Mouse (Mus musculus) naive thymus-derived CD4-positive, alpha-beta T cell, adult 2 months (primary cell): ENCODE results near the gene Golph3l.
"Not testable (repeated sequence)": the region's sequence is repeated elsewhere in the genome, so short reads cannot be mapped to it uniquely, and the experiment has no call there.

Experiments used
- DNase-seq: peaks from one replicate; pipeline ENCODE4 v3.0.0-alpha.2; 2011; ENCODE audit warnings: low read depth

Golph3l gene

DNA sequence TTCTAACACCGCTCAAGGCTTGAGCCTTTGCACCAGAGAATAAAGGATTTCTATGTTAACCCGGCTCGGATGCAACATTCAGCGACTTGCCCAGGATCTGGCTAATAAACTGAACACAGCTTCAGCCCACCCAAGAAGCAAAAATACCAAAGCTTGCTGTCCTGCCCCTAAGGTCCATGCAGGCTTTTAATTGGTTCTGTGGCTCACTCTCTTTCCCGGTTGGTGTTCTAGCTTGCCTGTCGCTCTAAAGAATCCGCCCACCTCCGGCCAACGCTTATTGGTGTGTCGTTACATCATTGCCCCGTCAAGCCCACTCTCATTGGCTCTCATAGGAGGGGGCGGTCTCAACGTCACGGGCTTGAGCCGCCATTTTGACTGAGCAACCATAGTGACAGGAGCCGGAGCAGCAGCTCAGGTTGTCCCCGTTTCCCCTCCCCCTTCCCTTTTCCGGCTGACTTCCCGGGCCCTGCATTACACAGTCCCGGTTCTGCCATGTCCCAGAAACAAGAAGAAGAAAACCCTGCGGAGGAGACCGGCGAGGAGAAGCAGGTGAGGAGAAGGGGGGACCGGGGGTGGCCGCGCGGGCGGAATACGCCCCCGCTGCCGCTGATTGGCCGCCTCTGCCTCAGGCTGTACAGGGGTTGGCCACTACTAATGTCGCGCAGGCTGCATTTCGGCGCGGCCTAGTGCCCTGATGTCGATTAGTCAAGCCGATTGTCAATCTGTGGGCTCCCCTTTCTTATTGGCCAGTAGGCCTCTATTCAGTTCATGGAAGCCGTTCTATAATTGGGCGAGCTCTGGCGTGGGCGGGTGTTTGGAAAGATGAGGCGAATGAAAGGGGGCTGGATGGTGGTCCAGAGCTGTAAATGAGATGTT, 36.1 kb downstream of the Golph3l start, which contains the start of gene Ensa:
TSS of gene Ensa (plus strand) at position 366 of the 876 bp plus-strand sequence.
- peak; percentile 99 for DNase-seq

DNA sequence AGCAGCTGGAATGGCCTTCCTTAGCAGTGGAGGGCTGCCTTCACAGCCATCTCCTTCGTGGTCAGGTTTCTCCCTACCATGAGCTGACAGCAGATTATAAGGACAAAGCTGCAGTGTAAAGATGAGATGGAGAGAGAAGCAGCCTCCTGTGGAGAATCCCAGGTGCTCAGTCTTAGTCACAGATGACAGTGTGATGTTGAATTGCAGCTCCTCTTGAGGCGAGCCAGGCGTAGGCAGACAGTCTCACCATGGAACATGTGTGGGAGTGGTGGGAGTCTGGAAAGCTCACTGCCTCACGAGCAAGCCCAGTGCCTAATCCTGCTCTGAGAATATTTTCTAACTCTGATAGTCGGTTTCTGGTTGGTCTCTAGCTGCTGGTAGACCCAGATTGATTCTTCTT, 39.0 kb downstream of the Golph3l start:
- no peak for DNase-seq

DNA sequence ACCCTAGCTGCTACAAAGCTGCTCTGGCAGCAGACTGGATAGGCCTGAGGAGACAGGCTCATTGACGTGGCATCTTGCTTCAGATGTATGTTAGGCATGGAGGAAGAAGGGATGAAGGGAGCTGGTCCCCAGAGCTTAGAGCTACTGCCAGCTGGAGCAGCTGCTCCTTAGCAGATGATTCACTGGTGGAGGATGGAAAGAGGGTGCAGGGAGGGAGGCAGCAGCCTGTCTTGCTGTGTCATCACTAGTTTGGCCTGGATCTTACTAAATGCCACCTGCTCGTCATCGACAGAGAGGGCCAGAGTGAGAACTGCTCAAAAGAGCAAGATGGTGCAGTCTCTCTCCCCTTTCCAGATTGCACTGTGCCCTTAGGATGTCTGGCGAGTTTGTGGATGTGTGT, 41.0 kb downstream of the Golph3l start:
- DNase-seq: no peak

DNA sequence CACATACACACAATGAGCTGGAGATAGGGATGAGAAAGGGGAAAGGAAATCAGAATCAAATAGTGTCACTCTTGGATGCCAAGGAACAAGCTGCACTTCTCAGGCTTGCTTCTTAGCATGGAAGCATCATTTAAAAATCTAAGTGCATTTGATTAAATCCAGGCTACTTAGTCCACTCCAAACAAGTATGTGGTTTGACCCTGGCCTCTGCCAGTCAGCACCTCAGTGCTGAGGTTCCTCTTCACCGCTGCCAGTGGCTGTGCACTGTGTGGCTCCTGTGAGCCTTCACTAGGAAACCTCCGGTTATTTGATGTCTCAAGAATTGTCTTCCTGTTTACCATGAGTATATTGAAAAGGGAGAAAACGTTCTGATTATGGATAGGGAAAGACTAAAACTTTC, 42.1 kb downstream of the Golph3l start:
- no peak for DNase-seq

DNA sequence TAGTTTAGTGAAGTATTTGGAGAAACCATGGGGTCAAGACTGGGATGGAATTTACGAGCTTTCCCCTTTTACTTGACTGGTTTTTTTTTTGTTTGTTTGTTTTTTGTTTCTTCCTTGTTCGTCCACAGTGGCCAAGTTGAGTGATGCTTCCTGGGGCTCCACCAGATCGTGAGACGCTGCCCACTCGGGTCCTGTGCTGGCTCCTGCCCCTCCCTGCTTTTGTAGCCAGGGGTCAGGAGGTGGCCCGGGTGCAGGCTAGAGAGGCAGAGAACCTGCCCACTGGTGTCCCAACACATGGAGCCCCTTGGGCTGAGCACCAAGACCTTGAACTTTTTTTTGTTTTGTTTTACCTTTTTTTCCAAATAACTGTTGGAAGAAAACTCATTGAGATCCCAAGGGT, 42.6 kb downstream of the Golph3l start:
- DNase-seq: no peak

DNA sequence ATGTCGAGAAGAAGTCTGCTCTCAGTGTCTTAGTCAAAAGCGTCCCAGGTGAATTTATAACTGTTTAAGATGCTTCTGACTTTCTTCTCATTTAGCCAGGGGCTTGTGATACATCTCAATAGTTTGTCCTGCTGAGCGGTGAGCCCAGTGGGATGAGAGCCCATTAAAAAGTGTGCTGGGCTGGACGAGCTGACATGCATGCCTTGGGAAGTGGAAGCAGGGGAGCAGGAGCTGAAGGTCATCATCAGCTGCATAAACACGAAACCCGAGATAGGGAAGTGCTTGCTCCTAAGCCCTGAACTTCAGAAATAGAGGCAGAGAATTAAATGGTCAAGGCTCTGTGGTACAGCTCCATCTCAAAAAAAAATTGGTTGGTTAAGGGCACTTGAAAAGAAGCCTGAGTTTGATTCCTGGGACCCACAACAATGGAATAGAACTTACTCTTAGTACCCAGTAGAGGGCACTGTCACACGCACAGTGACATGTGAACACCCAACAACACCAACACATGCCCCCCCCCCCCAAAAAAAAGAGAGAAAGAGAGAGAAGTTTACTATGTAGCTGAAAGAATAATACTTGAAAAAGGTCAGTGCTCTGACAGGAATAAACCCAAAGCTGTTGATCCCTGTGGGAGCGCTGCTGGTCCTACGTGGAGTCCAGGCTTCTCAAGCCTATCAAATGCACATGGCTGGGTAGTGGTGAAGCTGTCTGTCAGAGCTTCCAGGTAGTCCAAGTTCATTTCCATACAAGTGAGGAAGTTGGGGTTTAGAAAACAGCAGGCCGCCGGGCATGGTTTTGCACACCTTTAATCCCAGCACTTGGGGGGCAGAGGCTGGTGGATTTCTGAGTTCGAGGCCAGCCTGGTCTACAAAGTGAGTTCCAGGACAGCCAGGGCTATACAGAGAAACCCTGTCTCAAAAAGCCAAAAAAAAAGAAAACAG, 44.2 kb downstream of the Golph3l start:
- peak; percentile 78 for DNase-seq

DNA sequence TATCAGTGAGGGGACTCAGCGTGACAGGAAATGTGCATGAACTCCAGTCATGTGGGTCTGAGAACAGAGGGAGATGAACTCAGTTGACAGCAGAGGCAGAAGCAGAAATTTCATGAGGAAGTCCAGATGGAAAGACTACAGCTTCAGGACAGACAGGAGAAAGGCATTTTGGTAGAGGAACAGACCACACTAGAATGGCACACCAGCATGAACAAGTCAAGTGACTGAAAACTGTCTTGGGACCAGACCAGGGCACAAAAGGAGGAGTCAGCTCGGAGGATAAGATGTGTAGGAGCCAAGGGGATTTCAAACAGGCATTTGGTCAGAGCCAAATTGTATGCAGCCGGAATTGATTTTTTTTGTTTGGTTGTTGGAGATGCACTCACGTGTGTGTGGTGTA, 46.9 kb downstream of the Golph3l start:
- no peak for DNase-seq

DNA sequence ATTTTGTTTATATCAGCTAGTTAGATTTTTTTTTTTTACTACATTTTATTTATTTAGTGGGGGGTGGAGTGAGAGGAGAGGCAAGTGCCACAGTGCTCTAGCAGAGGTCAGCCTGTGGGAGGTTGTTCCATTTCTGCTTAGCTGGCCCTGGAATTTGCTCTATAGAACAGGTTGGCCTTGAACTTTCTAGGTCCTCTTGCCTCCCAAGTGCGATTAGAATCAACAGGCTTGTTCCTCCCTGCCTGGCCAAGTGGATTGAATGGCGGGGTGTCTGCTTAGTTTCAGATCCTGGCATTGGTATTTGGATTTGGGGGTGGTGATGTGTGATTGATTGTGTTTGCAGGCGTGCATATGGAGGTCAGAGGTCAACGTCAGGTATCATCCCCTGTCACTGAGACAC, 47.3 kb downstream of the Golph3l start:
- DNase-seq: no peak

DNA sequence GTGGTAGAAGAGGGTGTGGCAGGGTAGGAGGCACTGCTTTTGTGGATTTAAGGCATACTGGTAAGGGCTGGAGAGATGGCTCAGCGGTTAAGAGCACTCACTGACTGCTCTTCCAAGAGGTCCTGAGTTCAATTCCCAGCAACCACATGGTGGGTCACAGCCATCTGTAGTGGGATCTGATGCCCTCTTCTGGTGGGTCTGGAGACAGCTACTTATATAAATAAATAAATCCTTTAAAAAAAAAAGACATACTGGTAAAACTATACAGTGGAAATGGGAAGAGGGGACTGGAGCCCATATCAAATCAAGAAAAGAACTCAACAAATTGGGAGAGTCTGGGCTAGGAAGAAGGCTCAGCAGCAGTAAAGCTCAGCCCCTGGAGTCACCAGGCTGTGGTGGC, 51.0 kb downstream of the Golph3l start:
- no peak for DNase-seq

DNA sequence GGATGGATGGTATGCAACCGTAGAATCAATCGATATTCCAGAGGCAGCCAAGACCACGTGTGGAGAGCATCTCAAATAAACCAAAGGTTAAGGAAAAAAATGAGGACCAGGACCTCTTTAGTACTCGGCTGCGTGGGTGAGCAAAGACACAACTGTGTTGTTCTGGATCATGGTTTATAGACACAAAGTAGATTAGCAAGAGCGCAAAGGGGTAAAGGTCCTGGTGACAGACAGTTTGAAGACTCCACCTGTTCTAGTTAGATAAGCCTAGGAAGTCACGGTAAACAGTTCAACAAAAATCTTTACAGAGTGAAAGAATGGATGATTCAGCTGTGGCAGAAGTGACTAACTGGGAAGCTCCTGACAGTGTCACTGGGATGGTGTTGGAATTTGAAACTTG, 54.4 kb downstream of the Golph3l start:
- no peak for DNase-seq

DNA sequence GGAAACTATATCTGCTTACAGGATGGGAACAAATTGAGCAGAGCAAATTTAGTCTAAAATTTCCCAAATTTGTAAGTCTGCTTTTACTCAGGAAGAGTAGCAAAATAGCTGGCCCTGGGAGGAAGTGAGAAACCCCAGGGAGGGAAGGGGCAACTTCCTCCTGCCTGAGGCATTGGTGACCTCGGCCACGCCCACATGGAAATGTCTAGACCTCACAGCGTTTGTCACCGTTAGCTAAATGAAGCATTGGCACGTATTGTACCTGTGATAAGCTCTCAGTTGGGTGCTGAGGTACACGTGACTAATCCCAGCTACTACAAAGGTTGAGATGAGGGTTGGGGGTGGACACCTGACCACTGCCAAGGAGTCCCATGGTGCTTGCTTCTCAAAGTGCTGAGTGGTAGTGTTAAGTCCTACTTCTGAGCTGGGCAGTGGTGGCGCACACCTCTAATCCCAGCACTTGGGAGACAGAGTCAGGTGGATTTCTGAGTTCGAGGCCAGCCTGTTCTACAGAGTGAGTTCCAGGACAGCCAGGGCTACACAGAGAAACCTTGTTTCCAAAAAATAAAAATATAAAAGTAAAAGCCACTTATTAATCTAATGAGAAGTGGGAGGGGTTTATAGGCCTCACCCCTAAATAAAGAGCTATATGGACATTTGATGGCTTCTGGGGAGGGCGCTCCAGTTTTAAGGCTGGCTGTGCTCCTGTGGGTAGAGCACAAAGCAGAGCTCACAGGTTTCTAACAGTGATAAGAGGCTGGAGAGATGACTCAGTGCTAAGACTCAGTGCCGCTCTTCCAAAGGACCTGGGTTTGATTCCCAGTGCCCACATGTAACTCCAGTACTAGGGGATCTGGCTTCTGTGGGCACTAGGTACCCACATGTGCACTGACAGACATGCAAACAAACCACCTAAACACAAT, 56.8 kb downstream of the Golph3l start:
- peak; percentile 68 for DNase-seq

DNA sequence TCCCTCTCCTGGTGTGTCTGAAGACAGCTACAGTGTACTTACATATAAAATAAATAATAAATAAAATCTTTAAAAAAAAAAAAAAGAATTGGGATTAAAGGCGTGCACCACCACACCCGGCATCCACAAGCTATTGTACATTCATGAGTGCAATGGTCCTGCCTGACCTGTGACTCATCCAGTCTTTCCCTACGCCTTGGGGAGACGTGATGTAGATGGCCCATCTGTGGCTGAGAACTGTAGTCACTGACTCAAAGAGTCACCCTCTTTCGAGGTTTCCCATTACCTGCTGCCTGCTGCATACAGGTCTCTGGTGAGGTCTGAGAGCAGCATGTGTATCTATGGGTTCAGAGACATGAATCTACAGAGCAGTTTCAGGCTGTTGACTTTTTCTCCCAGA, 59.3 kb downstream of the Golph3l start:
- no peak for DNase-seq

DNA sequence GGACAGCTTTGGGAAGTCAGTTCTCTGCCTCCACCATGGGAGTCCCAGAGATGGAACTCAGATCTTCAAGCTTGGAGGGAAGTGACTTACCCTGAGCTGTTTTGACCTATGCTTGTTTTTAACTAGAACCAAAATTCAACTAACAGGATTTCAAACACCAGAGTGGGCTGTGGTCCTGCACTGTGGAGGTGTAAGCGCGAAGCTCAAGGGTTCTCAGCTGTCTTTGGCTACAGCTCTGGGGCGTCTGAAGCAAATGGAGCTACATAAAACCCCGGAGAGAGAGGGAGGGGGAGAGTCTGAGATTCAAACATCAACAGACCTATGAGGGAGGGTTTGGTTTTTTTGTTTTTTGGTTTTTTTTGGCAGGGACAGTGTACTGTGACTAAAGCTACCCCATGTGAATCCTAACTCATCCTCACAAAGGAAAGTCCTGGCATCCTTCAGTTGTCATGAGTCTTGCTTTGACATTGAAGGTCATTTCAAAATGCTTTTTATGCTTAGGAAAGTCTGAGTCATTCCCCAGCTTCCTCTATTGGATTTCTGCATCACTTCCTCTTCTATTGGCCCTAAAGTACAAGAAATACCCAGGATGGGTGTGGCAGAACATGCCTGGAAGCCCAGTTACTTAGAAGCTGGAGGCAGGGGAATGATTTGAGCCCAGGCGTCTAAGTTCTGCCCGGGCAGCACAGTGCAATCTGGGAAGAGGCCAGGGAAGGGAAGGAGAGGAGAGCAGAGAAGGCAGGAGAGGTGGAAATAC, 61.7 kb downstream of the Golph3l start:
- DNase-seq: peak; percentile 43

DNA sequence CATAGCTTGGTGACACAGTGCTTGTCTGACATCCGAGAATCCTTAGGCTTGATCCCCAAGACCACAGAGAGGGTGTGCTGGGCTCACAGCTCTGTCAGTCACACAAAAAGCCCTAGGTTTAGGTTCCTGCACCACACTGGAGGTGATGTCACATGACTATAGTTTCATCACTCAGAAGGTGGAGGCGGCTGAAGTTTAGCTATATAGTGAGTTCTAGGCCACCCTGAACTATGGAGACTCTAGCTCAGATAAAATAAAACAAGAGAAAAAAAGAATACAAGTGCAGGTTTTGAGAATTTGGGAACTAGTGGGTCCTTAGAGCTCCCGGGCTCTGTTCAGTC, 62.3 kb downstream of the Golph3l start:
- DNase-seq: no peak

DNA sequence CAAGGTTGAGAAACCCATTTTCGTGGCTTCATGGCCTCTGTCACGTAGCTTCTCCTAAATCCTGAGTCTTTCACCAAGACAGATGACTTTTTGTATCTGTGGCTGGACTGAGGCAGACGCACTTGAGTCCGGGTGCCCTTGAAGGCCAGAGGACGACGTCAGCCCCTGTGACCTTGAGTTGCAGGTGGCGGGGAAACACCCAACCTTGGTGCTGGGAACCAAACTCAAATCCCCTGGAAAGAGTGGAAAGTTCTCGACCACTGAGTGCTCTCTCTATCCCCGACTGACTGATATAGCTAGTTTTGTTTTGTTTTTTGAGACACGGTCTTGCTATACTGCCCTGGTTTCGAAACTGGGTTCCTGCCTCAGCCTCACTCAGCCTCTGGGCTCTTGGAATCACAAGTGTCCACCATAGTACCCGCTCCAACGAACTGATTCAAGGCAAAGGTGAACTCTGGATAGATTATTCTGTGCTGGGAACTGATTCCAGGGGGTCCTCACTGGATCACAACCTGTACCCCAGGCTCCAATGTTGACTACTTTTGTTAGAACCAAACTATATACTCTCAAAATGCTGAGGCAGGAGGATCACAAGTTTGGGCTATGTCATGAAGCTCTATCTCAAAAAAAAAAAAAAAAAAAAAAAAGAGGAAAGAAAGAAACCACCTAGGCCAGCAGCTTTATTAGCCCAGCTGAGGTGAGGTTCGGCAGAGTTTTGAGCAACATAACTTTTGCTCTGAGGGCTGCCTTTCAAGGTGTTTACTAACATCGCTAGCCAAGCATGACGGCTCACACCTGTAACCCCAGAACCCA, 62.9 kb downstream of the Golph3l start:
- no peak for DNase-seq

DNA sequence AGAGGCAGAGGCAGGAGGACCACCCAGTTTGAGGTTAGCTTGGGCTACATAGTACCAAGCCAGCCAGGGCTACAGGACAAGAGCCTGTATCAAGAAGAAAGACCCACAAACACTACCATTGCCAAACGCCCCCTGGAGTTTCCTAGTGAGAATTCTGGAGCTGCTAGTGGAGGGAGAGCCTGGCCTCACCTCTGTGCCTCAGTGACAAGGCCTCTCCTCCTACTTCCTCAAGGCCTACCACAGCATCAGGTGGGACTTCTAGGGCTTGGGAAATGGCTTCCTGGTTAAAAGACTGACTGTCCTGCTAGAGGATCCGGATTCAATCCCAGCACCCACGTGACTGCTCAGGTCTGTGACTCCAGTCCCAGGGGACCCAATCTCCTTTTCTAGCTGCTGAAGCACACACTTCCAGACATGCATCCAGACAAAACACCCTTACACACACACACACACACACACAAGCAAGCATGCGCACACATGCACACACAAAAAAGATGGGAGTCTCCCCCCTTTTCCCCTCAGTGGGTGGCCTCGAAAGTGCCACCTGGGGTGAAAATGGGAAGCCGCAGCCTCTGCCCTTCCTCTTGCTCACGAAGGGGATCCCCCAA, 63.6 kb downstream of the Golph3l start:
- no peak for DNase-seq

DNA sequence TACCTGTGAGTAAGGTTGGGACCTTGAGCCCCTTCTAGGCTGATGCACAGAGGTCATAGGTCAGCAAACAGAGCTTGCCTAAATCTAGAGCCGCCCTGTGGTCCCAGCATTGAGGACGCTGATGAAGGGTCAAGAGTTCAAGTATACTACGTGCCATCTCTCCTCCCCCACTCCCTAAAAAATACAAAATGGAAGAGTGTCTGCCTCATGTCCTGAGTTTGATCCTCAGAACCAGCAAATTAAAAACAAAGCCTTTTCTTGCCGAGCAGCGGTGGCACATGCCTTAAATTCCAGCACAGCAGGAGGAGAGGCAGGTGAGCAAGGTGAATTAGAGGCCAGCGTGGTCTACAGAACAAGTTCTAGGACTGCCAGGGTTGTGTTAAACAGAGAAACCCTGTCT, 64.1 kb downstream of the Golph3l start:
- no peak for DNase-seq

DNA sequence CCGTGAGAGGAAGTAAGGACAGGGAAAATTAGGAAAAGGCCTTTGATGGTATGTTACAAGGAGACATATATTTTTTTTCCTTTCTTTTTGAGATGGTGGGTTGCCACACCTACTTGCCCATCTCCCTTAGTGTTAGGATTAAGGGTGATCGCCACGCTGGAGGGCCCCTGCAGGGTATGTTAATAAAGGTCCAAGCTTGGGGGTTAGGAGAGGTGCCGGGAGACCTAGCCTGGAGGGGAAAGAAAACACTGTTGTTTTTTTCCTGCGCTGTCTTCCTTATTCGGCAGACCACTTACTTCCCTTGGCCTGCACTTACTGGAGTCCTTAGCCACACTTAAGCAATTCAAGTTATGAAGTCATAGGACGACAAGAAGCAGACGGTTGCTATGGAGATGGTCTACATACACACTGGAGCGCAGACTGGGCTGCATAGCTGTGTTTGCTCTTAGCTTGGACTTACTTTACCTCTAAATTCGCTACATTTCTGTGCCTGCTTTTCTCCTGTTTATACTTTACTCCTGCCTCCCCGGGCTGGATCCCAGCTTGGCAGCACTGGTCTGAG, 64.8 kb downstream of the Golph3l start:
- no peak for DNase-seq

DNA sequence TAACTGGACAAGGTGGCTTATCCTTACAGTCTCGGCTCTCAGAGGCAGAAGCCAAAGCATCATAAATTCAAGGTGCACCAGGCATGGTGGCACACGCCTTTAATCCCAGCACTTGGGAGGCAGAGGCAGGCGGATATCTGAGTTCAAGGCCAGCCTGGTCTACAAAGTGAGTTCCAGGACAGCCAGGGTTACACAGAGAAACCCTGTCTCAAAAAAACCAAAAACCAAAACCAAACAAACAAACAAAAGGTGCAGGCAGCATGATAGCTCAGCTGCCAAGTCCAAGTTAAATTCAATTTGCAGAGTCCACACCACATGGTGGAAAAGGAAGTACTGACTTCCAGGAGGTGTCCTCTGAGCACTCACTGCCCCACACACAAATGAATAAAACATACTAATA, 65.6 kb downstream of the Golph3l start:
- not testable (repeated sequence) for DNase-seq

DNA sequence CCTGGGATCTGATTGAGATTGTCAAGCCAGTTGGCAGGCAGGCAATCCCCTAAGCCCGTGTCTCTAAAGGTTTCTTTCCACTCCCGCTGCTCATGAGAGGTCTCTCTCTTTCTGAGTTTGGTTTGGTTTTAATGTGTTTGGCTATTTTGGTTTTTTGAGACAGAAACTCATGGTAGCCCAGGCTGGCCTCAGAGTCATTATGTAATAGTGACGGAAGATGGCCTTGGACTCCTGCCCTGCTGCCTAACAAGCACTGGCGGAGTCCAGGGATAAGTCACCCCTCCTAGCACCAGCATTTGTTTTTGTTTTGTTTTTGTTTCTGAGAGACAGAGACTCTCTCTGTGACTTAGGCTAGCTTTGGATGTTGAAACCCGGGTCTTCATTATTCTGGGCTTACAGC, 66.7 kb downstream of the Golph3l start:
- no peak for DNase-seq
